Mouse (Mus musculus) G1E (cell line): ENCODE results near the gene Itpk1. TPM values are rescaled to one million over a fixed set of nuclear protein-coding genes. Genes with fewer than 3 reads are reported as not detected.

Experiments used
- ATAC-seq: 2 replicates; pipeline ENCODE4 v1.8.0; 2016; ENCODE audit warnings: mild to moderate bottlenecking; ENCODE audit not compliant: insufficient number of reproducible peaks, poor library complexity, low FRiP score, severe bottlenecking; ENCODE audit errors: extremely low read depth
- DNase-seq: peaks from one replicate; pipeline ENCODE4 v3.0.0; 2012; ENCODE audit warnings: low spot score
- H3K27me3 ChIP-seq: 2 replicates; pipeline ENCODE4 v1.6.1; 2012; ENCODE audit warnings: mild to moderate bottlenecking, low read length, inconsistent platforms; ENCODE audit not compliant: insufficient read depth
- H3K36me3 ChIP-seq: replicated peaks from 2 replicates; pipeline ENCODE3; 2012; ENCODE audit warnings: mild to moderate bottlenecking, inconsistent platforms
- H3K4me1 ChIP-seq: 2 replicates; pipeline ENCODE4 v1.6.1; 2012; ENCODE audit warnings: low read depth, low read length, inconsistent platforms, mixed read lengths; ENCODE audit not compliant: insufficient read depth
- H3K4me3 ChIP-seq: 2 replicates; pipeline ENCODE4 v1.5.1; 2012; ENCODE audit warnings: low read depth, mild to moderate bottlenecking, inconsistent platforms, low read length, moderate library complexity, mixed read lengths
- H3K9me3 ChIP-seq: replicated peaks from 2 replicates; pipeline ENCODE4 v1.6.1; 2012; ENCODE audit warnings: inconsistent platforms
- CTCF ChIP-seq: IDR thresholded peaks from 2 replicates; pipeline ENCODE4 v1.5.1; 2012; ENCODE audit warnings: low read depth, low read length, inconsistent platforms, mixed read lengths
- GATA1 ChIP-seq: IDR thresholded peaks from 2 replicates; pipeline ENCODE4 v1.6.1; 2012; ENCODE audit warnings: borderline replicate concordance, low read length, inconsistent platforms, mixed read lengths
- GATA2 ChIP-seq: IDR thresholded peaks from 2 replicates; pipeline ENCODE4 v1.6.1; 2012; ENCODE audit warnings: low read depth, low read length, inconsistent platforms, borderline replicate concordance
- POLR2AphosphoS5 ChIP-seq: IDR thresholded peaks from 2 replicates; pipeline ENCODE4 v1.6.1; 2012; ENCODE audit warnings: low read depth, low read length, inconsistent platforms; ENCODE audit not compliant: insufficient replicate concordance
- TAL1 ChIP-seq: conservative IDR thresholded peaks from 2 replicates; pipeline ENCODE4 v1.6.1; 2012; ENCODE audit warnings: low read depth, low read length, inconsistent platforms, mixed read lengths
- polyA plus RNA-seq: library from polyadenylated mRNA; stranded (reverse); fragments of >175 nt; gene quantifications from 2 replicates; pipeline ENCODE4 v1.2.3, GENCODE M21; 2012
- total RNA-seq, 2 experiments: library from RNA; stranded (forward) in 1 of 2; stranded (reverse) in 1 of 2; fragments of 200-1000 nt in 1 of 2; fragments of >200 nt in 1 of 2; fragmentation: Nextera tagmentation in 1 of 2; gene quantifications; 2 replicates each; pipeline ENCODE4 v1.2.3; 2014 to 2017

Itpk1 gene
- total and polyA plus RNA-seq, 3 experiments: 2.5 to 6.4 (median 2.7) TPM

- no peaks in the 10 kb centered on the region for H3K4me1 ChIP-seq
- no peak for DNase-seq
- H3K9me3 ChIP-seq: no peaks in the 10 kb centered on the region
- ATAC-seq: no peak
- TF ChIP-seq GATA2: no peak
- TF ChIP-seq GATA1: no peak
- peaks cover 19% of the 10 kb centered on the region for H3K36me3 ChIP-seq
- H3K27me3 ChIP-seq: no peaks in the 10 kb centered on the region
- no peak overlapping the region for H3K4me3 ChIP-seq
These were observed 97.7 kb downstream of the Itpk1 start for GRCm38 (mm10) chr12:102607066-102607465.

GRCm38 (mm10) chr12:102605607-102606006 is 99.1 kb downstream of the Itpk1 start:
- no peak for DNase-seq
- Histone ChIP-seq H3K36me3 (peaks cover 19% of the 10 kb centered on the region), H3K4me3 (no peak overlapping the region), H3K9me3 (no peaks in the 10 kb centered on the region), H3K27me3 (no peaks in the 10 kb centered on the region), H3K4me1 (no peaks in the 10 kb centered on the region)
- TF ChIP-seq TAL1 (no peak), GATA1 (no peak), CTCF (no peak), GATA2 (no peak), POLR2AphosphoS5 (no peak)
- no peak for ATAC-seq

- H3K4me1 ChIP-seq: no peaks in the 10 kb centered on the region
- no peaks in the 10 kb centered on the region for H3K27me3 ChIP-seq
- H3K9me3 ChIP-seq: peaks cover 17% of the 10 kb centered on the region
- DNase-seq: no peak
- peaks cover 15% of the 10 kb centered on the region for H3K36me3 ChIP-seq
- ATAC-seq: no peak
- no peak overlapping the region for H3K4me3 ChIP-seq
- TF ChIP-seq GATA2 (no peak), GATA1 (no peak), CTCF (no peak), TAL1 (no peak), POLR2AphosphoS5 (no peak)
These were observed 102.3 kb downstream of the Itpk1 start for GRCm38 (mm10) chr12:102602255-102603041.

GRCm38 (mm10) chr12:102601847-102602246 is 102.9 kb downstream of the Itpk1 start:
- TF ChIP-seq TAL1 (no peak), CTCF (no peak), GATA1 (no peak)
- Histone ChIP-seq H3K9me3 (peaks cover 22% of the 10 kb centered on the region), H3K36me3 (peaks cover 15% of the 10 kb centered on the region), H3K4me1 (no peaks in the 10 kb centered on the region), H3K27me3 (no peaks in the 10 kb centered on the region), H3K4me3 (no peak overlapping the region)
- no peak for ATAC-seq
- no peak for DNase-seq

GRCm38 (mm10) chr12:102600345-102600744 is 104.4 kb downstream of the Itpk1 start:
- no peaks in the 10 kb centered on the region for H3K4me1 ChIP-seq
- H3K9me3 ChIP-seq: peaks cover 31% of the 10 kb centered on the region
- H3K27me3 ChIP-seq: no peaks in the 10 kb centered on the region
- DNase-seq: no peak
- H3K4me3 ChIP-seq: no peak overlapping the region
- peaks cover 15% of the 10 kb centered on the region for H3K36me3 ChIP-seq
- ATAC-seq: no peak
- TF ChIP-seq CTCF (no peak), GATA2 (no peak), GATA1 (no peak), TAL1 (no peak), POLR2AphosphoS5 (no peak)

- H3K9me3 ChIP-seq: peaks cover 35% of the 10 kb centered on the region
- no peaks in the 10 kb centered on the region for H3K4me1 ChIP-seq
- no peak for ATAC-seq
- no peak for DNase-seq
- TF ChIP-seq CTCF: no peak
- TF ChIP-seq GATA1: no peak
- no peak for TF ChIP-seq TAL1
- no peak for TF ChIP-seq GATA2
- no peak for TF ChIP-seq POLR2AphosphoS5
- peaks cover 12% of the 10 kb centered on the region for H3K36me3 ChIP-seq
- H3K4me3 ChIP-seq: no peak overlapping the region
- H3K27me3 ChIP-seq: no peaks in the 10 kb centered on the region
These were observed 104.9 kb downstream of the Itpk1 start for GRCm38 (mm10) chr12:102599801-102600200.

GRCm38 (mm10) chr12:102598535-102598934 is 106.2 kb downstream of the Itpk1 start:
- peaks cover 3% of the 10 kb centered on the region for H3K36me3 ChIP-seq
- no peak for DNase-seq
- no peaks in the 10 kb centered on the region for H3K4me1 ChIP-seq
- H3K27me3 ChIP-seq: no peaks in the 10 kb centered on the region
- TF ChIP-seq GATA1: no peak
- TF ChIP-seq CTCF: peak; percentile 12; the same call in 1 of the 2 replicates
- no peak for TF ChIP-seq GATA2
- TF ChIP-seq TAL1: no peak
- peaks cover 37% of the 10 kb centered on the region for H3K9me3 ChIP-seq
- ATAC-seq: no peak
- H3K4me3 ChIP-seq: no peak overlapping the region
